Mouse (Mus musculus) heart, postnatal 0 days (tissue): ENCODE results near the gene Hjurp. TPM values are rescaled to one million over a fixed set of nuclear protein-coding genes. Genes with fewer than 3 reads are reported as not detected.
A peak's percentile ranks its signal among the peaks of the same experiment; 100 is the strongest.

Experiments used
- ATAC-seq: fragments of 200-750 bp; cut with Nextera tagmentation; 2 replicates; pipeline ENCODE4 v1.8.0; 2017; ENCODE audit warnings: low read depth, moderate number of reproducible peaks, moderate library complexity; ENCODE audit not compliant: insufficient read depth
- DNase-seq: peaks from one replicate; pipeline ENCODE4 v3.0.0-alpha.2; 2016; ENCODE audit warnings: low spot score
- H3K27ac ChIP-seq: fragments of 300-500 bp; sonication (generic); 2 replicates; pipeline ENCODE4 v1.5.1; 2014; ENCODE audit warnings: low read depth, mild to moderate bottlenecking
- H3K27me3 ChIP-seq: fragments of 300-500 bp; sonication (generic); 2 replicates; pipeline ENCODE4 v1.6.1; 2014; ENCODE audit warnings: low read length, mixed read lengths; ENCODE audit not compliant: control insufficient read depth, insufficient read depth
- H3K36me3 ChIP-seq: fragments of 300-500 bp; sonication (generic); replicated peaks from 2 replicates; pipeline ENCODE4 v1.6.1; 2014; ENCODE audit warnings: low read length, mixed read lengths; ENCODE audit not compliant: control insufficient read depth, insufficient read depth
- H3K4me1 ChIP-seq: fragments of 300-500 bp; sonication (generic); 2 replicates; pipeline ENCODE4 v1.6.1; 2014; ENCODE audit warnings: antibody characterized with exemption; ENCODE audit not compliant: control insufficient read depth, insufficient read depth
- H3K4me2 ChIP-seq: fragments of 300-500 bp; sonication (generic); 2 replicates; pipeline ENCODE4 v1.6.1; 2014; ENCODE audit warnings: low read depth, mild to moderate bottlenecking, low read length, moderate library complexity
- H3K4me3 ChIP-seq: fragments of 300-500 bp; sonication (generic); 2 replicates; pipeline ENCODE4 v1.5.1; 2014; ENCODE audit warnings: low read depth, low read length
- H3K9ac ChIP-seq: fragments of 300-500 bp; sonication (generic); replicated peaks from 2 replicates; pipeline ENCODE4 v1.6.1; 2014; ENCODE audit warnings: low read depth, low read length, mixed read lengths
- H3K9me3 ChIP-seq: fragments of 300-500 bp; sonication (generic); replicated peaks from 2 replicates; pipeline ENCODE4 v1.6.1; 2016; ENCODE audit warnings: low read length; ENCODE audit not compliant: control insufficient read depth
- CTCF ChIP-seq: IDR thresholded peaks from 2 replicates; pipeline ENCODE4 v1.5.1; 2016; ENCODE audit warnings: antibody characterized with exemption, control low read depth, low read depth
- EP300 ChIP-seq: IDR thresholded peaks from 2 replicates; pipeline ENCODE4 v1.6.1; 2016; ENCODE audit warnings: antibody characterized with exemption, low read depth
- WGBS: fragments of 180-500 bp; shearing (Covaris S2); extraction: QIAGEN DNeasy Blood & Tissue Kit; methylation state at CpG from one replicate; pipeline ENCODE4 v1.1.7; 2014; 5-methylcytosine and 5-hydroxymethylcytosine counted together
- polyA plus RNA-seq: library from polyadenylated mRNA; unstranded; fragments of >200 nt; fragmentation: Nextera tagmentation; extraction: Ambion mirVana; gene quantifications from 2 replicates; pipeline ENCODE4 v1.2.1, GENCODE M21; 2015
- total RNA-seq: library from RNA; depleted of rRNA; stranded (reverse); fragments of >200 nt; gene quantifications from 2 replicates; pipeline ENCODE4 v1.2.3, GENCODE M21; 2014; ENCODE audit warnings: low replicate concordance

The Hjurp gene
- total and polyA plus RNA-seq, 2 experiments from 2014 or later: 28.0 to 95.2 TPM

DNA sequence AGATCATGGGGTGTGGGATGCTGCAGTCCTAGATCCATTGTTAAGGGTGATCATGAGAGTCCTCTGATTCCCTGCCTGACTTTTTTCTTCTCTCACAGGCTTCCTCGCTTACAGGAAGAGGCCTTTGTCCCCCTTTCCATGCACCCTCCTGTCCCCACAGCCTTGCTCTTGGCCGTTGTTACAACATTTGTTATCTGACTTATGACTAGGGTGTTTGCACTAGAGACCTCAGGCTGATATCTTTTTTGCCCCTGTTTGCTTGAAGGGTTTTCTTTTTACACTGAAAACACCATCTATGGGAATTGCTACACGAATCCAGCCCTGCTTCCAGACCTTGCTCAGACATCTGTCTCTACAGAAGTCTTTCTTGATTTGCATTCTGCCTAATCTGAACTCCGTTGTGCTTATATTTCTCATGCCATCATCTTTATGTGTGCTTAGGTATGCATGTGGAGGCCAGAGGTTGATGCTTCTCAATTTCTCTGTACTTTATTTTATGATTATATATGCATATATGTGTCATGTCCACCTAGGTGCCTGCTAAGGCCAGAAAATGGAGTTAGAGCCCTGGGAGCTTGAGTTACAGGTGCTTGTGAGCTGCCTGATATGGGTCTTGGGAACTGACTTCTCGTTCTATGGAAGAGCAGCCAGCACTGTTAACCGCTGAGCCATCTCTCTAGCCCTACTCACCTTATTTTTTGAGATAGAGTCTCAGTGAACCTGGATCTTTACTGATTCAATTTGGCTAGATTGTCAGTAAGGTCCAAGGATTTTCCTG lies 27.8 kb upstream of the Hjurp start:
- 32% methylated on average over 6 of the region's 6 CpGs for WGBS
- H3K27me3 ChIP-seq: no peaks in the 10 kb centered on the region
- H3K9ac ChIP-seq: no peak overlapping the region
- H3K9me3 ChIP-seq: peaks cover 78% of the 10 kb centered on the region
- DNase-seq (no peak), ATAC-seq (no peak)
- TF ChIP-seq EP300: no peak
- TF ChIP-seq CTCF: no peak
- H3K36me3 ChIP-seq: no peaks in the 10 kb centered on the region
- no peak overlapping the region for H3K4me3 ChIP-seq
- no peaks in the 10 kb centered on the region for H3K4me1 ChIP-seq
- H3K27ac ChIP-seq: no peak overlapping the region
- H3K4me2 ChIP-seq: no peak overlapping the region

DNA sequence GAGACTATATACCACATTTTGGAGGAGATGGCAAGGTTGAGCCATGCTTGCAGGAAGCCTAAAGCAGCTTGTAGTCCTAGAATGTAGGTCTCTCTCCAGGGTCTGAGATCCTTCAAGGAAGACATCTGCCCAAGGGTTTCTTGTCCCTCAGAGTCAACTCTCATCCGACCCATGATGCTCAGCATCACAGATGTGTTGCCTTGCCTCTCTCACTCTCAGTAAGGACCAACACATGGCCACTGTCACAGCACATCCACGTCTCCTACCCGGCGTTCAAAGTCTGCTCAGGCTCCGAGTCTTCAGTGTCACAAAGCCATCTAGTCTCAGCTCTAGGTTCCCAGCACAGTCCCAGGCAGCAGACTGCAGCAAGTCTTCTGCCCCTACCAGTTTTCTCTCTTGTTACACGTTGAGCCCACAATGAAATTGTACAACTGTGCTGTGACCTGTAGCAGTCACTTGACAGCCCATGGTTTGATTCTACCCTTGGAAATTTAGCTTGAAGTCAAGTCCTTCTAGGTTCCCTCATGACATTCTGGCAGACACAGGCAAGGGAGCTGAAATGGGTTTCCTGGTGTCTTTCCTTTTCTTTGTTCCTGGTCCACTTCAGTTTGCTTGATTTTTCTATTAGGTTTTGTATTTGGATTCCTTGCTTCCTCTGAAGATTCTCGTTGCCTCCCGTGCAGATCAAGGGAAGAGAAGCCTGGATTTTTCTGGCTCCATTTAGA lies 27.0 kb upstream of the Hjurp start:
- ATAC-seq (no peak), DNase-seq (no peak)
- H3K27ac ChIP-seq: no peak overlapping the region
- no peak for TF ChIP-seq EP300
- no peak for TF ChIP-seq CTCF
- 60% methylated on average over 8 of the region's 8 CpGs for WGBS
- no peak overlapping the region for H3K4me2 ChIP-seq
- H3K36me3 ChIP-seq: no peaks in the 10 kb centered on the region
- H3K4me1 ChIP-seq: no peaks in the 10 kb centered on the region
- peaks cover 78% of the 10 kb centered on the region for H3K9me3 ChIP-seq
- H3K4me3 ChIP-seq: no peak overlapping the region
- no peaks in the 10 kb centered on the region for H3K27me3 ChIP-seq
- no peak overlapping the region for H3K9ac ChIP-seq

DNA sequence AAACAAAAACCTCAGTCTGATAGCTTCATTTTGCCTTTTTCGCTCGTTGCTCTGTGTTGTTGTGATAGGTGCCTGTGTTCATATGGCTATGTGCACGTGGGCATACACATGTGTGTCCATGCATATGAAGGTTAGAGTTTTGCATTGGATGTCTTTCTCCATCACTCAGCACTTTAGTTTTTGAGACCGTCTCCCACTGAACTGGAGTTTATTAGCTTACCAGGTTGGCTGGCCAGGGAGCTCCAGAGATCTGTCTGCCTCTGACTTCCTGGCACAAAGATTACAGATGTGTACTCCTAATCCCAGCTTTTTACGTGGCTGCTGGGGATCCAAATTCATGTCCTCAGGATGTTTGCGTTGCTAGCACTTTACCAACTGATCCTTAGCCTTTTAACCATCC lies 26.3 kb upstream of the Hjurp start:
- Histone ChIP-seq H3K27me3 (no peaks in the 10 kb centered on the region), H3K4me2 (no peak overlapping the region), H3K9ac (no peak overlapping the region), H3K36me3 (no peaks in the 10 kb centered on the region), H3K4me3 (no peak overlapping the region), H3K27ac (no peak overlapping the region), H3K4me1 (no peaks in the 10 kb centered on the region), H3K9me3 (peaks cover 78% of the 10 kb centered on the region)
- ATAC-seq: no peak
- no peak for DNase-seq
- no peak for TF ChIP-seq EP300
- TF ChIP-seq CTCF: no peak
- 50% methylated on average over 6 of the region's 6 CpGs for WGBS

DNA sequence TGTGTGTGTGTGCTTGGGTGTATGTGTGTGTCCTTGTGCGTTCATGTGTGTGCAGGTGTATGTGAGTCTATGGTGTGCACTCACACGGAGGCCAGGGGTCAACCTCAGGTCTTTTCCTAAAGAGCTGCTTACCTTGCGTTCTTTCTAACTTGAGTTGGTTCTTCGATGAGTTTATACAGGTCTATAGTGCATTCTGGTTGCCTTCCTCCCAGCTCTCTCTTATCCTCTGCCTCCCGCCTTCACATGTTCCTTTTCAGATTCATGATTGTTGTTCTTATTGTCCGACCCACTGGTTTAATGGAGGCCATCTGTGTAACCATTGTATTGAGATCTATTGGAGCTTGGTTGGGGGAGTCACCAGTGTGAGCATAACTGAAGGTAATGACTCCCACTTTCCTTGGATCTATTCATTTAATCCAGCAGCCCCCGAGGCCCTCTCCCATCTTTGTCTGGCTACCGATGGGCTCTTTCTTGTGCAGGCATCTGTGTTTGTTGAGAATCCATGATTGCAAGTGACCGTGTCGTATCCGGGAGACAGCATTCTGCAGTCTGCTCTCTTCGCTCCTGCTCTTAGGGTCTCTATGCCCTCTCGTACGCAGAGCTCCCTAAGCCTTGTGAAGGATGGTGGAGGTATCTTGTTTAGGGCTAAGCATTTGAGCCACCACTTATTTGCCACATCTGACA lies 24.8 kb upstream of the Hjurp start:
- Histone ChIP-seq H3K4me2 (no peak overlapping the region), H3K27ac (no peak overlapping the region), H3K9me3 (peaks cover 80% of the 10 kb centered on the region), H3K36me3 (no peaks in the 10 kb centered on the region), H3K27me3 (no peaks in the 10 kb centered on the region), H3K4me1 (no peaks in the 10 kb centered on the region), H3K9ac (no peak overlapping the region), H3K4me3 (no peak overlapping the region)
- WGBS: 56% methylated on average over 14 of the region's 14 CpGs
- no peak for ATAC-seq
- TF ChIP-seq CTCF: no peak
- no peak for TF ChIP-seq EP300
- no peak for DNase-seq

GRCm38 (mm10) chr1:88301121-88302014 lies 23.9 kb upstream of the Hjurp start:
- H3K27me3 ChIP-seq: no peaks in the 10 kb centered on the region
- H3K27ac ChIP-seq: no peak overlapping the region
- WGBS: 59% methylated on average over 9 of the region's 9 CpGs
- H3K9ac ChIP-seq: no peak overlapping the region
- TF ChIP-seq CTCF: peak; percentile 47
- TF ChIP-seq EP300: no peak
- H3K4me3 ChIP-seq: no peak overlapping the region
- peaks cover 74% of the 10 kb centered on the region for H3K9me3 ChIP-seq
- ATAC-seq (peak; percentile 10; the same call in 1 of the 2 replicates), DNase-seq (no peak)
- H3K4me2 ChIP-seq: no peak overlapping the region
- no peaks in the 10 kb centered on the region for H3K4me1 ChIP-seq
- no peaks in the 10 kb centered on the region for H3K36me3 ChIP-seq
